Mouse (Mus musculus) lung, adult 2 months (tissue): ENCODE results near the gene Mxd4.

Source experiments
- CTCF ChIP-seq: fragments of 200-500 bp; IDR thresholded peaks from 2 replicates; pipeline ENCODE4 v1.5.1; 2011; ENCODE audit warnings: mild to moderate bottlenecking, low read length, control low read depth; ENCODE audit not compliant: insufficient read depth
- POLR2A ChIP-seq: fragments of 200-500 bp; IDR thresholded peaks from 2 replicates; pipeline ENCODE4 v1.6.1; 2011; ENCODE audit warnings: low read depth, mild to moderate bottlenecking, control low read depth, low read length, borderline replicate concordance; ENCODE audit errors: extremely low read depth

DNA sequence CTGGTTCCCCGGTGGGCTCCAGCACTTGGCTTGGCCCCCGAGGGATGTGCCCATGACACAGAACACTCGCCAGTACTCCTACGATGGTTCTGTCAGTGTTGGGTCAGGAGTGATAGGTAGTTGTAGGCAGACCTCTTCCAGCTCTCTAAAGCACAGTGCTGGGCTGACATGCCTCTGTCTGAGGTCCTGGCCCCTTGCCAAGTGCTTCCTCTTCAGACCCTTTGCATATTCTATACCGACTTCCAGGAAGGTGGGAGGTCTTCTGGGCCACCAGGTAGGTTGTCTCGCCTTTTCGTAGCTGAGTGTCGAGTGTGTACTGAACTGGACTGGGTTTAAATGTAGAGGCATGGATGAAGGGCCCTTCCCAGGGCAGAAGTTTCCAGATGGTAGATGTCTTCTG lies 26.1 kb upstream of the Mxd4 start:
- TF ChIP-seq POLR2A (no peak), CTCF (no peak)
